Mouse (Mus musculus): ENCODE results near the gene Rasa3.

GRCm38 (mm10) chr8:13684131-13684530, 6.7 kb upstream of the Rasa3 start:
- TF ChIP-seq CTCF (IDR thresholded peaks at IDR 0.05 in 2 of 3, conservative IDR thresholded peaks at IDR 0.05 in 1 of 3; ENCODE audit: control insufficient read depth in 1 of 3, insufficient read depth in 1 of 3, low read depth in 2 of 3, low read length in 3 of 3, poor library complexity in 1 of 3, severe bottlenecking in 1 of 3) (no peak), MXI1 (IDR thresholded peaks at IDR 0.05; ENCODE audit: low read depth, low read length) (no peak), SIN3A (IDR thresholded peaks at IDR 0.05; ENCODE audit: low read length) (no peak), POLR2AphosphoS2 (IDR thresholded peaks at IDR 0.05; ENCODE audit: low read length) (no peak), POLR2A (IDR thresholded peaks at IDR 0.05; ENCODE audit: control insufficient read depth in 1 of 2, insufficient read depth in 1 of 2, low read depth in 1 of 2, low read length in 2 of 2, poor library complexity in 1 of 2) (no peak), RAD21 (IDR thresholded peaks at IDR 0.05; ENCODE audit: low read depth, low read length) (no peak), JUND (IDR thresholded peaks at IDR 0.05; ENCODE audit: low read depth, low read length) (no peak), UBTF (IDR thresholded peaks at IDR 0.05; ENCODE audit: borderline replicate concordance, insufficient read depth, low read depth, low read length) (no peak)

Measured in MEL (cell line).